Mouse (Mus musculus): ENCODE measurements at regions not wholly inside any gene's neighbourhood (a gene's known extent, or its start where the extent isn't known, plus 50 kb on each side); places are given as distances from the start of the nearest gene placed in this dataset.

DNA sequence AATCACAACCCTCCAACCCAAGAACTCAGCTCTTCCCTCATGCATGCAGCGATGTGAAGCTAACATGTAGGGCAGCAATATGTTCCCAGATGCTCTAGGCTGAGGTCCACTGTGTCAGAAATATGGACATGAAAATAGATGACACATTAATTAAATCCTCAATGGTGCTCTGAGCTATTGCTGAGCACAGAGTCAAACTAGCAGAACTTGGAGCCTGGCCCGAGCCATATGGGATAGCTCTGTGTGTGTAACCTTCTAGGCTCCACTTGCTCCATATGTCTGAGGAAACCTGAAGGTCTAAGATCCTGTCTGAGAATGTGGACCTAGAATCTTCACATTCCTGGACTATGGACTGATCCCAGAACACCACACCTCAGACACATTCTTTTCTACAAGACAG, 203.0 kb upstream of the Rnf32 start:
- Histone ChIP-seq H3K27ac (ENCODE audit: low read depth) (no peak overlapping the region), H3K4me1 (ENCODE audit: insufficient read depth) (no peaks in the 10 kb centered on the region), H3K9me3 (ENCODE audit: low read depth, low read length) (no peaks in the 10 kb centered on the region), H3K4me2 (no peak overlapping the region), H3K27me3 (ENCODE audit: insufficient read depth, low read length) (no peaks in the 10 kb centered on the region), H3K4me3 (ENCODE audit: low read depth, low read length) (no peak overlapping the region), H3K36me3 (ENCODE audit: insufficient read depth) (no peaks in the 10 kb centered on the region), H3K9ac (no peak overlapping the region)
- no peak for ATAC-seq (ENCODE audit: insufficient read depth)
- no peak for TF ChIP-seq CTCF (IDR thresholded peaks at IDR 0.05; ENCODE audit: low read depth)
- DNase-seq, result no peak
- 76% methylated on average over 2 of the region's 2 CpGs for WGBS

- Histone ChIP-seq H3K4me3 (ENCODE audit: low read depth, low read length) (no peak overlapping the region), H3K27ac (ENCODE audit: low read depth) (no peak overlapping the region), H3K4me2 (no peak overlapping the region), H3K9me3 (ENCODE audit: low read depth, low read length) (no peaks in the 10 kb centered on the region), H3K4me1 (ENCODE audit: insufficient read depth) (no peaks in the 10 kb centered on the region), H3K27me3 (ENCODE audit: insufficient read depth, low read length) (no peaks in the 10 kb centered on the region), H3K9ac (no peak overlapping the region), H3K36me3 (ENCODE audit: insufficient read depth) (no peaks in the 10 kb centered on the region)
- no peak for DNase-seq
- 14% methylated on average over 1 of the region's 1 CpGs for WGBS
- no peak for ATAC-seq (ENCODE audit: insufficient read depth)
- TF ChIP-seq CTCF (IDR thresholded peaks at IDR 0.05; ENCODE audit: low read depth), result no peak
Measured at GRCm38 (mm10) chr5:28979932-28980331, 215.9 kb upstream of the Rnf32 start.

GRCm38 (mm10) chr5:28970404-28970803, 225.4 kb upstream of the Rnf32 start:
- no peak for DNase-seq
- no peak overlapping the region for H3K27ac ChIP-seq (ENCODE audit: low read depth)
- H3K4me1 ChIP-seq (ENCODE audit: insufficient read depth), result no peaks in the 10 kb centered on the region
- H3K9me3 ChIP-seq (ENCODE audit: low read depth, low read length), result no peaks in the 10 kb centered on the region
- 64% methylated on average over 2 of the region's 2 CpGs for WGBS
- no peak for TF ChIP-seq CTCF (IDR thresholded peaks at IDR 0.05; ENCODE audit: low read depth)
- H3K4me2 ChIP-seq, result no peak overlapping the region
- H3K4me3 ChIP-seq (ENCODE audit: low read depth, low read length), result no peak overlapping the region
- no peak overlapping the region for H3K9ac ChIP-seq
- no peak for ATAC-seq (ENCODE audit: insufficient read depth)
- H3K27me3 ChIP-seq (ENCODE audit: insufficient read depth, low read length), result no peaks in the 10 kb centered on the region
- H3K36me3 ChIP-seq (ENCODE audit: insufficient read depth), result no peaks in the 10 kb centered on the region

GRCm38 (mm10) chr5:28955036-28955435, 240.8 kb upstream of the Rnf32 start:
- H3K4me2 ChIP-seq, result no peak overlapping the region
- no peak for TF ChIP-seq CTCF (IDR thresholded peaks at IDR 0.05; ENCODE audit: low read depth)
- DNase-seq, result peak; percentile 78

DNA sequence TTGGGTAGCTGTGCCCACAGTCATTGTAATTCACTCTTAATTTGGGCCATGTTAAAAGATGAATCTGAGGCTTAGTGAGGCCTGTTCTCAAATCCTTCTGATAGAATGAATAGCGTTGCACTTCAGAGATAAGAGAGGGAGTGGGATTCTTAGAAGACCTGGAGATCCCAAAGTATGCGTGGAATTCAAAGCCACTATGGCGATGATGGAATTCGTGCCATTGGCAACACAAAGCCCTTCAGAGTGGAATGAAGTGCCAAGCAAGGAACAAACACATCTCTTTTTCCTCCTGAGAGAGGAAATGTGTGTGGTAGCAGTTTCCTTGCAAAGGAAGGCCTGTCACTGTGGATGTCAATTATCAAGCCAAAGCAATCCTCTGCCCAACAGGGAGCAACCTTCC, 248.3 kb upstream of the Rnf32 start:
- Histone ChIP-seq H3K9me3 (ENCODE audit: low read depth, low read length) (no peaks in the 10 kb centered on the region), H3K4me1 (ENCODE audit: insufficient read depth) (no peaks in the 10 kb centered on the region), H3K9ac (no peak overlapping the region), H3K27me3 (ENCODE audit: insufficient read depth, low read length) (no peaks in the 10 kb centered on the region), H3K4me3 (ENCODE audit: low read depth, low read length) (no peak overlapping the region), H3K36me3 (ENCODE audit: insufficient read depth) (no peaks in the 10 kb centered on the region), H3K27ac (ENCODE audit: low read depth) (no peak overlapping the region), H3K4me2 (no peak overlapping the region)
- DNase-seq (peak; percentile 35), ATAC-seq (ENCODE audit: insufficient read depth) (no peak)
- no peak for TF ChIP-seq CTCF (IDR thresholded peaks at IDR 0.05; ENCODE audit: low read depth)
- WGBS, result 43% methylated on average over 4 of the region's 4 CpGs

More at GRCm38 (mm10) chr5:28955036-28955435, 240.8 kb upstream of the Rnf32 start:
- Histone ChIP-seq H3K4me3 (ENCODE audit: low read depth, low read length) (no peak overlapping the region), H3K36me3 (ENCODE audit: insufficient read depth) (no peaks in the 10 kb centered on the region), H3K9me3 (ENCODE audit: low read depth, low read length) (no peaks in the 10 kb centered on the region), H3K27me3 (ENCODE audit: insufficient read depth, low read length) (no peaks in the 10 kb centered on the region), H3K4me1 (ENCODE audit: insufficient read depth) (no peaks in the 10 kb centered on the region), H3K27ac (ENCODE audit: low read depth) (no peak overlapping the region), H3K9ac (no peak overlapping the region)
- no peak for ATAC-seq (ENCODE audit: insufficient read depth)

DNA sequence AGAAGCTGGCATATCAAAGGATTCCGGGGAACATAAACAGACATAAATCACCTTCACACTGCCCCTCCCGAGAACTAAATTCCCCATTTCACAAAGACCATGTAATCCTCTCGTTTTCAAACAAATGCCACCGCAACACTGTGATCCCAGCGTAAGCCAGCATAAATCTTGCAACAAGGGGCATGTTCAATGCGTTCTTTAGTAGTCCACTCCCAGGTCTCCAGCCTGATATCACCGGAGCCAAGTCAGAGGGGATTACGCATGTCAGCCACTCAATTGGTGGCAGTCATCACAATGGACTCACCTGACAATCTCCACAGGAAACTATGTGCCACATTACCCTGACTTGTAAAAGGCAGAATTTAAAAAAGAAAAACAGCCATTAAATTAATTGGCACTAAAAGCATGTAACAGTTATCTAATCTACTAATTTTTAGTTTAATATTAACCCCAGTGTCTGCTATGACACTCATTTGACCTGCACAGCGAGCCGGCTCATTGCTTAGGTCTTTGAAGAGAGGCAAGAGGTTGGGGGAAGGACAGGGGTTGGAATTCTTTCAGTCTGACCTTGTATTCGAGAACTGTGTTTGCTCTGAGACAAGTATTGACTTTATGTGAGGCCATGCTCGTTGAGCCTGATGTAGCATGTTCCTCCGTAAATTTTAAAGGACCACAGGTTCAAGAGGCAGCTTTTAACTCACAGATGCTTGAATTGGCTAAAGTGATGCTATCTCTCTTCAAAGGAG, 252.0 kb upstream of the Rnf32 start:
- H3K4me3 ChIP-seq (ENCODE audit: low read depth, low read length), result no peak overlapping the region
- no peaks in the 10 kb centered on the region for H3K4me1 ChIP-seq (ENCODE audit: insufficient read depth)
- WGBS, result 19% methylated on average over 13 of the region's 13 CpGs
- no peaks in the 10 kb centered on the region for H3K9me3 ChIP-seq (ENCODE audit: low read depth, low read length)
- no peaks in the 10 kb centered on the region for H3K36me3 ChIP-seq (ENCODE audit: insufficient read depth)
- H3K27me3 ChIP-seq (ENCODE audit: insufficient read depth, low read length), result no peaks in the 10 kb centered on the region
- DNase-seq (peak; percentile 35), ATAC-seq (ENCODE audit: insufficient read depth) (peak; percentile 35; the same call in 1 of the 2 replicates)
- TF ChIP-seq CTCF (IDR thresholded peaks at IDR 0.05; ENCODE audit: low read depth), result no peak
- 0 out of 2 replicates have a peak overlapping the region, but pooled peaks have one; percentile 13 for H3K4me2 ChIP-seq
- H3K9ac ChIP-seq, result no peak overlapping the region
- H3K27ac ChIP-seq (ENCODE audit: low read depth), result no peak overlapping the region

DNA sequence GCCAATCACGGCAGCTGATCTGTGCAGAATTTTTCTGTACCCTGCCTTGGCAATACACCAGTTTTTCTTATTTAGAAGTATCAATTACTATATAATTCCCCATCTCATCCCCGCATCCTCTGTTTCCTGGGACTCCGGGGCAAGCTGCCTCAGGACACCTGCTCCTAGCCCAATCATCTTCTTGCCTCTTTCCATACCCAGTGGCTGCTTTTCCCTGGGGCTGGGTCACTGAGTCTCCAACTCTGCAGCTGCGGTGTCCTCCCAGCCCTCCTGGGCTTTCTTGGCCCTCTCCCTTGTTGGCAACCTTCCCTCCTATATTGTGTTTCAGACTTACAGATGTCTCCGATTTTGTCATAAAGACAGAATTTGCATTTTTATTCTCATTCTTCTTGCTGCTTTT, 254.8 kb upstream of the Rnf32 start:
- no peaks in the 10 kb centered on the region for H3K36me3 ChIP-seq (ENCODE audit: insufficient read depth)
- no peak for TF ChIP-seq CTCF (IDR thresholded peaks at IDR 0.05; ENCODE audit: low read depth)
- no peaks in the 10 kb centered on the region for H3K27me3 ChIP-seq (ENCODE audit: insufficient read depth, low read length)
- no peaks in the 10 kb centered on the region for H3K4me1 ChIP-seq (ENCODE audit: insufficient read depth)
- no peak overlapping the region for H3K9ac ChIP-seq
- H3K27ac ChIP-seq (ENCODE audit: low read depth), result no peak overlapping the region
- H3K4me2 ChIP-seq, result no peak overlapping the region
- 79% methylated on average over 5 of the region's 5 CpGs for WGBS
- H3K9me3 ChIP-seq (ENCODE audit: low read depth, low read length), result no peaks in the 10 kb centered on the region
- DNase-seq (no peak), ATAC-seq (ENCODE audit: insufficient read depth) (no peak)
- no peak overlapping the region for H3K4me3 ChIP-seq (ENCODE audit: low read depth, low read length)

Data from lung, embryonic 14.5 days (tissue).